Mouse (Mus musculus): Measurements from ENCODE around the gene Sos1.

DNA sequence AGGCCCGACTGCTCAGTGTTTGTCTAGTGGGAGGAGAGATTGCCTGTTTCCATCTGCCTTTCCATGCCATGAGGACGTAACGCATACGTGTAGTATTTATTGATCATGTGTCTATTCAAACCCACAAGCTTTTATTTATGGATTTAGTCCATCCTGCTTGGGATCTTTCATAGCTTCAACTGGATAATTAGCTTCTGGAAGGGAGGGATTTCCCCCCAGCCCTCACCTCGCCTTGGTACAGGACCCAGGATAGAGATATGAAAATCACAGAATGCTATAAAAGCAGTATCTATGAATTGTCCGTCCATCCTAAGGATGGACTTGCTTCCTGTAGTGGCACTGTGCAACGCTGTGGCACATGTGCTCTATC lies 587 bp upstream of the Sos1 start:
- TF ChIP-seq CTCF (IDR thresholded peaks at IDR 0.05; ENCODE audit: control insufficient read depth, insufficient read depth, insufficient read length) (no peak), USF1 (IDR thresholded peaks at IDR 0.05; ENCODE audit: low read depth) (no peak), MAX (IDR thresholded peaks at IDR 0.05) (no peak), CEBPB (IDR thresholded peaks at IDR 0.05; ENCODE audit: low read depth) (no peak), FOSL1 (IDR thresholded peaks at IDR 0.05; ENCODE audit: insufficient read depth, low read length, poor library complexity, severe bottlenecking) (no peak)
